Mouse (Mus musculus): ENCODE data around the gene Eml6.
"Not testable (repeated sequence)": the region's sequence is repeated elsewhere in the genome, so short reads cannot be mapped to it uniquely, and the experiment has no call there.

Gene Eml6

GRCm38 (mm10) chr11:30025835-30026472 is at the start of gene Eml6:
Gene Eml6, minus strand, starts transcription at chr11:30026033.
- DNase-seq (ENCODE audit: low spot score in 2 of 2), result peak; percentile 23 to 31

- DNase-seq (ENCODE audit: low spot score in 2 of 2), result no peak
These were observed 31.5 kb upstream of the Eml6 start for GRCm38 (mm10) chr11:30057299-30057698.

- DNase-seq (ENCODE audit: low spot score in 2 of 2), result no peak
These were observed 689 bp downstream of the Eml6 start for GRCm38 (mm10) chr11:30025144-30025543.

GRCm38 (mm10) chr11:30024261-30025071 is 1.4 kb downstream of the Eml6 start:
- no peak for DNase-seq (ENCODE audit: low spot score in 2 of 2)

GRCm38 (mm10) chr11:29986257-29986656 is 39.6 kb downstream of the Eml6 start:
- DNase-seq (ENCODE audit: low spot score in 2 of 2), result no peak

GRCm38 (mm10) chr11:29968874-29969273 is 57.0 kb downstream of the Eml6 start:
- no peak for DNase-seq (ENCODE audit: low spot score in 2 of 2)

GRCm38 (mm10) chr11:29959366-29959765 is 66.5 kb downstream of the Eml6 start:
- DNase-seq (ENCODE audit: low spot score in 2 of 2), result no peak

- no peak for DNase-seq (ENCODE audit: low spot score in 2 of 2)
These were observed 81.2 kb downstream of the Eml6 start for GRCm38 (mm10) chr11:29944661-29945060.

- DNase-seq (ENCODE audit: low spot score in 2 of 2), result no peak
These were observed 101.5 kb downstream of the Eml6 start for GRCm38 (mm10) chr11:29924332-29924731.

GRCm38 (mm10) chr11:29923851-29924250 is 102.0 kb downstream of the Eml6 start:
- no peak for DNase-seq (ENCODE audit: low spot score in 2 of 2)

- no peak for DNase-seq (ENCODE audit: low spot score in 2 of 2)
These were observed 112.7 kb downstream of the Eml6 start for GRCm38 (mm10) chr11:29913180-29913579.

GRCm38 (mm10) chr11:29909330-29909729 is 116.5 kb downstream of the Eml6 start:
- DNase-seq (ENCODE audit: low spot score in 2 of 2), result no peak

- DNase-seq (ENCODE audit: low spot score in 2 of 2), result peak in 1 of 2 experiments; percentile 32
These were observed 140.7 kb downstream of the Eml6 start for GRCm38 (mm10) chr11:29885160-29885559.

GRCm38 (mm10) chr11:29884355-29884754 is 141.5 kb downstream of the Eml6 start:
- DNase-seq (ENCODE audit: low spot score in 2 of 2), result no peak

GRCm38 (mm10) chr11:29883024-29883423 is 142.8 kb downstream of the Eml6 start:
- DNase-seq (ENCODE audit: low spot score in 2 of 2), result no peak

- DNase-seq (ENCODE audit: low spot score in 2 of 2), result no peak
These were observed 146.2 kb downstream of the Eml6 start for GRCm38 (mm10) chr11:29879641-29880040.

- DNase-seq (ENCODE audit: low spot score in 2 of 2), result no peak
These were observed 147.9 kb downstream of the Eml6 start for GRCm38 (mm10) chr11:29877981-29878380.

GRCm38 (mm10) chr11:29877280-29877679 is 148.6 kb downstream of the Eml6 start:
- no peak for DNase-seq (ENCODE audit: low spot score in 2 of 2)

GRCm38 (mm10) chr11:29874781-29875180 is 151.1 kb downstream of the Eml6 start:
- not testable (repeated sequence) for DNase-seq (ENCODE audit: low spot score in 2 of 2)

GRCm38 (mm10) chr11:29870174-29870573 is 155.7 kb downstream of the Eml6 start:
- DNase-seq (ENCODE audit: low spot score in 2 of 2), result no peak

- DNase-seq (ENCODE audit: low spot score in 2 of 2), result no peak
These were observed 161.6 kb downstream of the Eml6 start for GRCm38 (mm10) chr11:29864269-29864668.

GRCm38 (mm10) chr11:29861750-29862397 is 164.0 kb downstream of the Eml6 start:
- peak in 1 of 2 experiments; percentile 3 for DNase-seq (ENCODE audit: low spot score in 2 of 2)

GRCm38 (mm10) chr11:29861040-29861439 is 164.8 kb downstream of the Eml6 start:
- no peak for DNase-seq (ENCODE audit: low spot score in 2 of 2)

Measured in spleen, postnatal 14 days (tissue).